Mouse (Mus musculus) CH12.LX (cell line): ENCODE measurements around the gene Hpse. TPM values are rescaled to one million over a fixed set of nuclear protein-coding genes. Genes with fewer than 3 reads are reported as not detected.
A peak's percentile ranks its signal among the peaks of the same experiment; 100 is the strongest.

Experiments
- DNase-seq: peaks from one replicate; pipeline ENCODE4 v3.0.0-alpha.2; 2013; ENCODE audit errors: extremely low read depth
- H3K27ac ChIP-seq: 2 replicates; pipeline ENCODE4 v1.5.1; 2012; ENCODE audit warnings: low read depth, mild to moderate bottlenecking, control low read depth, moderate library complexity; ENCODE audit not compliant: insufficient read depth
- H3K27me3 ChIP-seq: replicated peaks from 2 replicates; pipeline ENCODE3; 2012; ENCODE audit warnings: inconsistent platforms
- H3K36me3 ChIP-seq, 2 experiments: replicated peaks in 1 of 2; 2 replicates each; pipeline versions ENCODE3 to v1.6.1; 2012; ENCODE audit warnings: inconsistent platforms in 1 of 2, low read length in 1 of 2, mild to moderate bottlenecking in 1 of 2, mixed read lengths in 1 of 2, moderate library complexity in 1 of 2; ENCODE audit not compliant: control insufficient read depth in 1 of 2, insufficient read depth in 1 of 2
- H3K4me1 ChIP-seq, 2 experiments: 2 replicates each; pipeline ENCODE4 v1.6.1; 2012; ENCODE audit warnings: inconsistent platforms in 1 of 2, moderate library complexity in 1 of 2; ENCODE audit not compliant: insufficient read depth in 2 of 2, control insufficient read depth in 1 of 2
- H3K4me2 ChIP-seq: 2 replicates; pipeline ENCODE4 v1.6.1; 2012; ENCODE audit warnings: low read depth, mild to moderate bottlenecking, control low read depth; ENCODE audit not compliant: poor library complexity, insufficient read depth, severe bottlenecking
- H3K4me3 ChIP-seq, 3 experiments: fragments of 150-350 bp in 1 of 3; sonication (generic) in 1 of 3; replicated peaks in 1 of 3; 2 replicates each; pipeline versions ENCODE3 to v1.5.1; 2011 to 2012; ENCODE audit warnings: low read depth in 2 of 3, low read length in 2 of 3, mild to moderate bottlenecking in 2 of 3, moderate library complexity in 2 of 3, control low read depth in 1 of 3, improper control_type of control experiment in 1 of 3, inconsistent platforms in 1 of 3, mixed read lengths in 1 of 3; ENCODE audit not compliant: poor library complexity in 1 of 3
- H3K79me2 ChIP-seq: replicated peaks from 2 replicates; pipeline ENCODE4 v1.6.1; 2012; ENCODE audit warnings: mild to moderate bottlenecking, moderate library complexity; ENCODE audit not compliant: control insufficient read depth, poor library complexity, insufficient read depth, severe bottlenecking; ENCODE audit errors: extremely low read depth
- H3K9ac ChIP-seq: 2 replicates; pipeline ENCODE4 v1.6.1; 2012; ENCODE audit warnings: low read depth, mild to moderate bottlenecking, control low read depth, moderate library complexity; ENCODE audit not compliant: insufficient read depth
- H3K9me3 ChIP-seq: replicated peaks from 2 replicates; pipeline ENCODE3; 2012; ENCODE audit warnings: low read length, inconsistent platforms, mixed read lengths
- BHLHE40 ChIP-seq: IDR thresholded peaks from 2 replicates; pipeline ENCODE4 v1.6.1; 2011; ENCODE audit warnings: mild to moderate bottlenecking, low read depth, low read length, improper control_type of control experiment
- CHD1 ChIP-seq: IDR thresholded peaks from 2 replicates; pipeline ENCODE4 v1.6.1; 2012; ENCODE audit warnings: low read depth, low read length, improper control_type of control experiment, inconsistent platforms
- CHD2 ChIP-seq: IDR thresholded peaks from 2 replicates; pipeline ENCODE4 v1.6.1; 2011; ENCODE audit warnings: low read length, improper control_type of control experiment
- CTCF ChIP-seq, 2 experiments: IDR thresholded peaks in 1 of 2; conservative IDR thresholded peaks in 1 of 2; 2 replicates each; pipeline ENCODE4 v1.5.1; 2011 to 2012; ENCODE audit warnings: low read depth in 2 of 2, low read length in 2 of 2, improper control_type of control experiment in 1 of 2, inconsistent platforms in 1 of 2, mild to moderate bottlenecking in 1 of 2, moderate library complexity in 1 of 2
- E2F4 ChIP-seq: IDR thresholded peaks from 2 replicates; pipeline ENCODE4 v1.6.1; 2011; ENCODE audit warnings: low read depth, low read length, improper control_type of control experiment; ENCODE audit not compliant: insufficient replicate concordance
- ELF1 ChIP-seq: IDR thresholded peaks from 2 replicates; pipeline ENCODE4 v1.6.1; 2014; ENCODE audit warnings: low read depth, mild to moderate bottlenecking, inconsistent platforms, low read length, improper control_type of control experiment
- EP300 ChIP-seq: IDR thresholded peaks from 2 replicates; pipeline ENCODE4 v1.6.1; 2011; ENCODE audit warnings: low read length, improper control_type of control experiment
- ETS1 ChIP-seq: conservative IDR thresholded peaks from 2 replicates; pipeline ENCODE4 v1.6.1; 2012; ENCODE audit warnings: low read depth, mild to moderate bottlenecking, inconsistent platforms, low read length, improper control_type of control experiment, moderate library complexity
- GABPA ChIP-seq: IDR thresholded peaks from 2 replicates; pipeline ENCODE4 v1.6.1; 2012; ENCODE audit warnings: low read depth, low read length, improper control_type of control experiment, inconsistent platforms; ENCODE audit not compliant: insufficient replicate concordance
- HCFC1 ChIP-seq: IDR thresholded peaks from 2 replicates; pipeline ENCODE4 v1.6.1; 2012; ENCODE audit warnings: low read depth, mild to moderate bottlenecking, inconsistent platforms, low read length, improper control_type of control experiment
- IRF4 ChIP-seq: IDR thresholded peaks from 2 replicates; pipeline ENCODE4 v1.6.1; 2014; ENCODE audit warnings: low read depth, mild to moderate bottlenecking, inconsistent platforms, low read length, improper control_type of control experiment
- JUN ChIP-seq: IDR thresholded peaks from 2 replicates; pipeline ENCODE4 v1.6.1; 2011; ENCODE audit warnings: low read depth, mild to moderate bottlenecking, low read length, improper control_type of control experiment, moderate library complexity; ENCODE audit not compliant: insufficient read depth
- JUND ChIP-seq: conservative IDR thresholded peaks from 2 replicates; pipeline ENCODE4 v1.6.1; 2011; ENCODE audit warnings: low read depth, low read length, improper control_type of control experiment
- KAT2A ChIP-seq: IDR thresholded peaks from 2 replicates; pipeline ENCODE4 v1.6.1; 2012; ENCODE audit warnings: low read length, improper control_type of control experiment, inconsistent platforms; ENCODE audit not compliant: insufficient replicate concordance
- MAFK ChIP-seq: IDR thresholded peaks from 2 replicates; pipeline ENCODE4 v1.6.1; 2011; ENCODE audit warnings: low read length, improper control_type of control experiment; ENCODE audit not compliant: insufficient replicate concordance
- MAX ChIP-seq: IDR thresholded peaks from 2 replicates; pipeline ENCODE4 v1.6.1; 2011; ENCODE audit warnings: low read length, improper control_type of control experiment
- MAZ ChIP-seq: IDR thresholded peaks from 2 replicates; pipeline ENCODE4 v1.6.1; 2012; ENCODE audit warnings: low read depth, mild to moderate bottlenecking, inconsistent platforms, low read length, improper control_type of control experiment, moderate library complexity
- MEF2A ChIP-seq: IDR thresholded peaks from 2 replicates; pipeline ENCODE4 v1.6.1; 2014; ENCODE audit warnings: low read depth, mild to moderate bottlenecking, inconsistent platforms, low read length, improper control_type of control experiment, borderline replicate concordance
- MXI1 ChIP-seq: IDR thresholded peaks from 2 replicates; pipeline ENCODE4 v1.6.1; 2011; ENCODE audit warnings: mild to moderate bottlenecking, low read depth, low read length, improper control_type of control experiment
- MYC ChIP-seq: IDR thresholded peaks from 2 replicates; pipeline ENCODE4 v1.6.1; 2011; ENCODE audit warnings: low read depth, mild to moderate bottlenecking, improper control_type of control experiment, low read length
- NELFE ChIP-seq: IDR thresholded peaks from 2 replicates; pipeline ENCODE4 v1.6.1; 2011; ENCODE audit warnings: low read depth, low read length, improper control_type of control experiment
- NRF1 ChIP-seq: IDR thresholded peaks from 2 replicates; pipeline ENCODE4 v1.6.1; 2014; ENCODE audit warnings: low read depth, mild to moderate bottlenecking, inconsistent platforms, low read length, improper control_type of control experiment, moderate library complexity
- PAX5 ChIP-seq: IDR thresholded peaks from 2 replicates; pipeline ENCODE4 v1.6.1; 2012; ENCODE audit warnings: low read length, inconsistent platforms, mixed read lengths
- POLR2A ChIP-seq: IDR thresholded peaks from 2 replicates; pipeline ENCODE4 v1.6.1; 2011; ENCODE audit warnings: low read depth, mild to moderate bottlenecking, improper control_type of control experiment, low read length
- POLR2AphosphoS2 ChIP-seq: IDR thresholded peaks from 2 replicates; pipeline ENCODE4 v1.6.1; 2011; ENCODE audit warnings: low read depth, low read length, improper control_type of control experiment
- RAD21 ChIP-seq: IDR thresholded peaks from 2 replicates; pipeline ENCODE4 v1.6.1; 2011; ENCODE audit warnings: low read depth, mild to moderate bottlenecking, low read length, improper control_type of control experiment, moderate library complexity
- RCOR1 ChIP-seq: conservative IDR thresholded peaks from 2 replicates; pipeline ENCODE4 v1.6.1; 2012; ENCODE audit warnings: low read depth, mild to moderate bottlenecking, inconsistent platforms, low read length, improper control_type of control experiment
- SIN3A ChIP-seq: IDR thresholded peaks from 2 replicates; pipeline ENCODE4 v1.6.1; 2012; ENCODE audit warnings: low read length, improper control_type of control experiment, inconsistent platforms
- SMC3 ChIP-seq: IDR thresholded peaks from 2 replicates; pipeline ENCODE4 v1.6.1; 2011; ENCODE audit warnings: low read depth, low read length, improper control_type of control experiment
- TBP ChIP-seq: conservative IDR thresholded peaks from 2 replicates; pipeline ENCODE4 v1.6.1; 2011; ENCODE audit warnings: low read depth, low read length, improper control_type of control experiment
- TCF12 ChIP-seq: IDR thresholded peaks from 2 replicates; pipeline ENCODE4 v1.6.1; 2014; ENCODE audit warnings: low read depth, mild to moderate bottlenecking, inconsistent platforms, low read length, improper control_type of control experiment
- UBTF ChIP-seq: IDR thresholded peaks from 2 replicates; pipeline ENCODE4 v1.6.1; 2012; ENCODE audit warnings: low read depth, mild to moderate bottlenecking, inconsistent platforms, low read length, improper control_type of control experiment, moderate library complexity
- USF1 ChIP-seq: IDR thresholded peaks from 2 replicates; pipeline ENCODE4 v1.6.1; 2014; ENCODE audit warnings: low read depth, mild to moderate bottlenecking, inconsistent platforms, low read length, improper control_type of control experiment
- USF2 ChIP-seq: conservative IDR thresholded peaks from 2 replicates; pipeline ENCODE4 v1.6.1; 2011; ENCODE audit warnings: low read depth, low read length, improper control_type of control experiment
- ZC3H11A ChIP-seq: IDR thresholded peaks from 2 replicates; pipeline ENCODE4 v1.6.1; 2012; ENCODE audit warnings: low read depth, mild to moderate bottlenecking, inconsistent platforms, low read length, improper control_type of control experiment
- ZKSCAN1 ChIP-seq: IDR thresholded peaks from 2 replicates; pipeline ENCODE4 v1.6.1; 2012; ENCODE audit warnings: low read depth, inconsistent platforms, low read length, improper control_type of control experiment, borderline replicate concordance
- ZMIZ1 ChIP-seq: IDR thresholded peaks from 2 replicates; pipeline ENCODE4 v1.6.1; 2012; ENCODE audit warnings: low read depth, mild to moderate bottlenecking, inconsistent platforms, low read length, improper control_type of control experiment
- ZNF384 ChIP-seq: IDR thresholded peaks from 2 replicates; pipeline ENCODE4 v1.6.1; 2012; ENCODE audit warnings: low read depth, low read length, improper control_type of control experiment, inconsistent platforms
- dilution Hi-C: fragments of 300-500 bp; cut with MboI; formaldehyde crosslinking; loops from 2 replicates; pipeline ENCODE4 v1.14.3; 2020; ENCODE audit warnings: low sequenced_read_pairs; ENCODE audit not compliant: extremely low pct_unique_long_range_greater_than_20kb, extremely low pct_ligation_motif_present
- in situ Hi-C: fragments of 300-500 bp; cut with MboI; formaldehyde crosslinking; loops from 3 replicates; pipeline ENCODE4 v1.14.3; 2019; ENCODE audit warnings: low sequenced_read_pairs, low pct_ligation_motif_present, low pct_unique_long_range_greater_than_20kb, mixed read lengths
- polyA plus RNA-seq: library from polyadenylated mRNA; unstranded; fragments of >175 nt; gene quantifications from 2 replicates; pipeline ENCODE4 v1.2.1, GENCODE M21; 2012; ENCODE audit warnings: low read depth; ENCODE audit not compliant: insufficient read length
- total RNA-seq, 2 experiments: library from RNA; depleted of rRNA; stranded (reverse); fragments of 300-350 nt in 1 of 2; fragments of >200 nt in 1 of 2; gene quantifications; 2 replicates each; pipeline ENCODE4 v1.2.3; 2012 to 2014

The Hpse gene
- total and polyA plus RNA-seq, 3 experiments, result 3.3 to 9.5 (median 3.8) TPM

GRCm38 (mm10) chr5:100674711-100675376, 44.7 kb downstream of the Hpse start, which contains the start of gene Coq2:
Gene Coq2 (minus strand): TSS chr5:100675140.
- in situ Hi-C loops (loop anchor here (5.0 kb wide), 1 partner anchor 87 kb away; no protein-coding TSS in a partner anchor), dilution Hi-C loops (no loop called here)
- H3K27ac ChIP-seq, result peak within 1 kb of the TSS; percentile 48
- peaks cover 18 to 51% of the 10 kb centered on the region in 2 experiments for H3K4me1 ChIP-seq
- peak; percentile 68; the same call in 1 of the 2 replicates for TF ChIP-seq RCOR1
- TF ChIP-seq ZKSCAN1, result no peak
- TF ChIP-seq PAX5, result no peak
- TF ChIP-seq MXI1, result no peak; the same call in 1 of the 2 replicates
- TF ChIP-seq MAX, result peak; percentile 74; the same call in 1 of the 2 replicates
- TF ChIP-seq USF1, result no peak
- peak; percentile 51; the same call in 1 of the 2 replicates for TF ChIP-seq SIN3A
- peak; percentile 61; the same call in 1 of the 2 replicates for TF ChIP-seq MEF2A
- peak; percentile 67 for TF ChIP-seq MYC
- TF ChIP-seq CHD1, result 0 out of 2 replicates have a peak, but pooled peaks have one; percentile 34
- peak; percentile 27 to 99; a peak in 3 of 4 replicates for TF ChIP-seq CTCF (conservative IDR thresholded peaks at IDR 0.05 in 1 of 2, IDR thresholded peaks at IDR 0.05 in 1 of 2; ENCODE audit: low read depth in 2 of 2, low read length in 2 of 2)
- TF ChIP-seq UBTF, result no peak
- TF ChIP-seq POLR2AphosphoS2, result no peak
- TF ChIP-seq MAZ, result peak; percentile 20; the same call in 1 of the 2 replicates
- TF ChIP-seq TBP, result no peak
- no peak for TF ChIP-seq ZNF384
- no peak for TF ChIP-seq E2F4
- TF ChIP-seq IRF4, result peak; percentile 59
- TF ChIP-seq BHLHE40, result peak; percentile 33; the same call in 1 of the 2 replicates
- no peak for TF ChIP-seq MAFK
- TF ChIP-seq USF2, result no peak
- TF ChIP-seq EP300, result no peak; the same call in 1 of the 2 replicates
- peak; percentile 56 for TF ChIP-seq ELF1
- peak; percentile 54; the same call in 1 of the 2 replicates for TF ChIP-seq TCF12
- peak; percentile 97 for TF ChIP-seq SMC3
- peak; percentile 40; the same call in 1 of the 2 replicates for TF ChIP-seq NRF1
- TF ChIP-seq ETS1, result no peak
- TF ChIP-seq ZC3H11A, result peak; percentile 83
- TF ChIP-seq RAD21, result peak; percentile 97
- TF ChIP-seq HCFC1, result 0 out of 2 replicates have a peak, but pooled peaks have one; percentile 38
- no peak for TF ChIP-seq CHD2
- TF ChIP-seq JUN, result no peak
- no peak for TF ChIP-seq GABPA
- no peak; the same call in 1 of the 2 replicates for TF ChIP-seq POLR2A
- 0 out of 2 replicates have a peak, but pooled peaks have one; percentile 26 for TF ChIP-seq KAT2A
- 0 out of 2 replicates have a peak, but pooled peaks have one; percentile 12 for TF ChIP-seq ZMIZ1
- no peak for TF ChIP-seq JUND
- peak; percentile 63 for TF ChIP-seq NELFE
- peak within 1 kb of the TSS; percentile 74 to 100 (median 89) for H3K4me3 ChIP-seq
- H3K36me3 ChIP-seq, result peaks cover 4 to 13% of the 10 kb centered on the region in 2 experiments
- H3K4me2 ChIP-seq, result peak within 1 kb of the TSS; percentile 96
- no peaks in the 10 kb centered on the region for H3K27me3 ChIP-seq
- peaks cover 25% of the 10 kb centered on the region for H3K79me2 ChIP-seq
- H3K9me3 ChIP-seq, result no peaks in the 10 kb centered on the region
- DNase-seq, result peak; percentile 90
- peak within 1 kb of the TSS; percentile 83 for H3K9ac ChIP-seq
